Mouse (Mus musculus): ENCODE measurements around the gene Tm9sf3. TPM values are rescaled to one million over a fixed set of nuclear protein-coding genes. Genes with fewer than 3 reads are reported as not detected.

The Tm9sf3 gene
- polyA plus RNA-seq, 1 experiment from 2014 or later, result 93.0 TPM

DNA sequence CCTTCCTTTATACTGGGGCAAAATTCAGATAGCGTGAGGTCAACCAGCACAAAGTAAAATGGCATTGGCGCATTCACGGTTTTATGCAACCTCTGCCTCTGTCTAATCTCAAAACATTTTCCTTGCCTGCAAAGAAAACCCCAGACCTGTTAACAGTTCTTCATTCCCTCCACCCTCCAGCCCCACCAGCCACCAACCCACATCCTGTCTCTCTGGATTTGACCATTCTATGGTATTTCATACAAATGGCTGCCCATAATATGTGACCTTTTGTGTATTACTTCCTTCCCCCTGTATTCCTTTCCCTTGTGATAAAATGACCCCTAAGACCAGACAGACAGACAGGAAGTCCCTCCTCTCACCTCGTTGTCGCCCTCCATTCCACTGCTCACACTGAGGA is 18.9 kb upstream of the Tm9sf3 start:
- H3K27ac ChIP-seq, result no peak overlapping the region
- peak overlapping the region; percentile 4; the same call in 1 of the 2 replicates for H3K4me2 ChIP-seq
- no peak overlapping the region for H3K9ac ChIP-seq
- H3K36me3 ChIP-seq, result no peaks in the 10 kb centered on the region
- peaks cover 11% of the 10 kb centered on the region; the same call in 1 of the 2 replicates for H3K27me3 ChIP-seq (replicated peaks)
- no peak overlapping the region for H3K4me3 ChIP-seq
- H3K9me3 ChIP-seq (replicated peaks), result no peaks in the 10 kb centered on the region
- ATAC-seq, result no peak
- WGBS (ENCODE audit: insufficient replicate concordance), result 37% methylated on average over 5 of the region's 5 CpGs
- H3K4me1 ChIP-seq, result no peaks in the 10 kb centered on the region; the same call in 1 of the 2 replicates

DNA sequence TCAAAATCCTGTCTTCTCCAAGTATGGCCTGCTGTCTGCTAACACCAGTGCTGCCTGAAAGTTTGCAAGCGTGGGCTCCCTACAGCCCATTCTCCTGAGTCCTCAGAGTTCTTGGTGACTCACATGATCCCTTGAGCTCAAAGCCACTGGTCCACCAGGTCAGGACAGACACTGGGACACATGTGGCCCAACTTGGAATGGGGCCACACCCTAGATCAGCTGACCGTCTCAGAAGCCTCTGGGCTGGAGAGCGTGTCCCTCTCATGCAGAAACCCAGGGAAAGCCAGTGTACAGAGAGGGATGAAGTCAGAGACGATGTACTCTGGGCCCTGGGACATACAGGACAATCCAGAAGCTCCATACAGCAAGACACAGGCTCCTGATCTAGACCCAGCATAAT is 18.4 kb upstream of the Tm9sf3 start:
- Histone ChIP-seq H3K9me3 (replicated peaks) (no peaks in the 10 kb centered on the region), H3K4me2 (no peak overlapping the region), H3K4me3 (no peak overlapping the region), H3K27me3 (replicated peaks) (peaks cover 11% of the 10 kb centered on the region; the same call in 1 of the 2 replicates), H3K27ac (no peak overlapping the region), H3K9ac (no peak overlapping the region), H3K36me3 (no peaks in the 10 kb centered on the region), H3K4me1 (no peaks in the 10 kb centered on the region; the same call in 1 of the 2 replicates)
- 66% methylated on average over 4 of the region's 4 CpGs for WGBS (ENCODE audit: insufficient replicate concordance)
- ATAC-seq, result no peak

DNA sequence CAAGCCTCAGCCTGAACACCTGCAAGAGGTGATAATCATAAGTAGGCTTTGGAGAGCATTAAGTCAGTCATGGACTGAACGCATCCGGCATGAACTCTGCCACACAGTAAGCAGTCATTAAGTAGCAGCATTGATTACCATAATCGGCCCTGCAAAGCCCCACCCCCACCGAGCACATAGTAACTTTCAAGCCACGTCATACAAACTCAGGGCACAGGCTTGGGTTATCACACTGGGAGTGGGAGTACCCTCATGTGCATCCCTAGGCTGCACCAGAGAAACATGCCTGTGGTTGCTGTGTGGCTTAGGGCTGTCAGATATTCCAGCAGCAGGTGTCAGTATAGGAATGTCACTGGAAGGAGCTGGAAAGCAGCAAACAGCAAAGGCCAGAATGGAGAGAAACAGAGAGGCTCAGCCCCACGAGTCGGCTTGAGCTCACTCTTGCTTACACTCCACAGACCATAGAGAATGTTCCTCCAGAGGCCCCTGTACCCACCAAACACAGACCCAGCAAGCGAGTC is 16.0 kb upstream of the Tm9sf3 start:
- no peaks in the 10 kb centered on the region for H3K36me3 ChIP-seq
- peaks cover 7% of the 10 kb centered on the region; the same call in 1 of the 2 replicates for H3K27me3 ChIP-seq (replicated peaks)
- ATAC-seq, result no peak
- no peak overlapping the region for H3K4me2 ChIP-seq
- 65% methylated on average over 8 of the region's 8 CpGs for WGBS (ENCODE audit: insufficient replicate concordance)
- no peaks in the 10 kb centered on the region; the same call in 1 of the 2 replicates for H3K4me1 ChIP-seq
- no peak overlapping the region for H3K9ac ChIP-seq
- no peak overlapping the region for H3K27ac ChIP-seq
- H3K4me3 ChIP-seq, result no peak overlapping the region
- H3K9me3 ChIP-seq (replicated peaks), result no peaks in the 10 kb centered on the region

DNA sequence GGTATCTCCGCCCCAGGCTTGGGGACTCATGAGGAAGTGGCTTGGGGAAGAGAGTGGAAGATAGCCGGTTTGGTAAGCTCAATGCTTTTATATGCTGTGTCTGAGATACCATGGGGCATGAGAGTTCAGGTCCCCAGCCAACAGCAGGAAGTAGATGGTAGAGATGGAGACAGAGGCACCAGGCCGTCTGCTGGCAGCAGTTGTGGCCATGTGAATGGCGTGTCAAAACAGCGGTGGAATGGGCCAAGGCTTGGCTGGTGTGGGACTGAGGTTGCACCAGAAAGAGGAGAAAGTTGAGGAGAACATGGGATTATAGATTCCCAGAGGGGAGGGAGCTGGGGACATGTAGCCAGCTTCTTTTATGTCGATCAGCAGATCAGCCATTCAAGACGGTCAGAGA is 14.8 kb upstream of the Tm9sf3 start:
- no peaks in the 10 kb centered on the region for H3K36me3 ChIP-seq
- no peaks in the 10 kb centered on the region for H3K4me1 ChIP-seq
- ATAC-seq, result no peak
- H3K27ac ChIP-seq, result no peak overlapping the region
- no peak overlapping the region for H3K4me3 ChIP-seq
- H3K9me3 ChIP-seq (replicated peaks), result no peaks in the 10 kb centered on the region
- no peak overlapping the region for H3K4me2 ChIP-seq
- no peak overlapping the region for H3K9ac ChIP-seq
- WGBS (ENCODE audit: insufficient replicate concordance), result 59% methylated on average over 7 of the region's 7 CpGs
- H3K27me3 ChIP-seq (replicated peaks), result no peaks in the 10 kb centered on the region; the same call in 1 of the 2 replicates

DNA sequence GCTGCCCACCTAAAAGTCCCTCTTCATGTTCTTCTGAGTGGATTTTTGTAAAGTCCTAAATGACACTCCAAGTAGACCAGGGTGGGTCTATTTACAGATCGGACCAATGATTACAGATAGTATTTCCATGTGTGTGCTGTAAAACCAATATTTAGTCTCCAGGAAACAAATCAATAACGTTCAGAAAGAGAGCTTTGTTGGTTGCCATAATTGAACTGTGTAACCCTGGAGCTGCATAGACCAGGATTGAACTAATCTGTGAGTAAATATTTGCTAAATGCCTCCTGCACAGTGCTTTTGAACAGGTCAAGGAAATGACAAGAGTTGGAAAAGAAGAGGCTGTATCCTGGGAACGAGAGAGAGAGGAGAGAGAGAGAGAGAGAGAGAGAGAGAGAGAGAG is 11.8 kb upstream of the Tm9sf3 start:
- no peak overlapping the region for H3K9ac ChIP-seq
- no peak overlapping the region for H3K4me3 ChIP-seq
- no peaks in the 10 kb centered on the region for H3K9me3 ChIP-seq (replicated peaks)
- ATAC-seq, result no peak
- H3K27me3 ChIP-seq (replicated peaks), result peaks cover 7% of the 10 kb centered on the region; the same call in 1 of the 2 replicates
- H3K27ac ChIP-seq, result no peak overlapping the region
- no peaks in the 10 kb centered on the region for H3K36me3 ChIP-seq
- WGBS (ENCODE audit: insufficient replicate concordance), result 59% methylated on average over 3 of the region's 3 CpGs
- no peaks in the 10 kb centered on the region for H3K4me1 ChIP-seq
- H3K4me2 ChIP-seq, result no peak overlapping the region

DNA sequence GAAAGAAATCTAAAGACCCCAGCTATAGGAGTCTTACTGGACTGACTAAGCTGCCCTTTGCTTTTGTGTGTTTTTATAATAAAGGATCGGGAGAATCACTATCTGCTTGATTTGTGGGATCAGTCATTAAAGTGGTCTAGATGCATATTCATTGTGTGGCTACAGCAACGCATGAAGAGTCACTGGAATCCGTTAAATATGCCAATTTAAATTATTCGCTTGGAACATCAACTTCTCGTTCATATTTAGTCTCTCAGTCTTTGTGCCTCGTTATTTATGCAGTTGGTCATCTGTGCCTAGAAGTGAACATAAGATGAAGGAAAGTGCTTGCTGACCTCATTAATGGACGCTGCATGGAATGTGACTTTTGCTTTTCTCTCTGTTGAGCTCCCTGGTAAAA is 7.1 kb upstream of the Tm9sf3 start:
- no peak for ATAC-seq

DNA sequence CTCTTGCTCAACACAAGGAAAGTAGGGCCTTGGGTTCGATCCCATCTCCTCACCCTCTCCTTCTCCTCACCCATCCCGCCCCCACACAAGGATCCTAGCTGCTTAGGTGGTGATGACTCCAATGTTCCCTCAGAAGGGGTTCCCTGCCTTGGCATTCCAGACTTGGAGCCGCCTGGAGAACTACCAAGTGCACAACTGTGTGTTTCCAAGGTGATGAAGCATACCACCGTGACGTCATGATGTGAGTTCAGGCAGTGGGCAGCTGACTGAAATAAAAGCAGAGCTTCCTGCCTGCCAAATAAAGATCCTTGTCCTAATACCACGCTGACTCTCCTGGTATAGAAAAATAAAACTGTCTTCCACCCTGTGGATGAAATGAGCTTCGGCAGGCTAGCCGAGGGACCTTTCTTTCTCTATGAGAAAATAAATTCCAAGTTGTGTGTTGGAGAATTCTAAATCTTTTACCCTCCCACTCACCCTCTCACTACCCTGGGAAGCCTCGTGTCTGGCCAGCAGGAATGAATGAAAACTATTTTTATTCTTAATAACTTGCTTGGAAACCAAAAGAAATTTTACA is 6.4 kb upstream of the Tm9sf3 start:
- ATAC-seq, result no peak
- H3K4me2 ChIP-seq, result no peak overlapping the region
- no peak overlapping the region for H3K4me3 ChIP-seq
- H3K9me3 ChIP-seq (replicated peaks), result no peaks in the 10 kb centered on the region
- no peaks in the 10 kb centered on the region for H3K4me1 ChIP-seq
- WGBS (ENCODE audit: insufficient replicate concordance), result 64% methylated on average over 9 of the region's 9 CpGs
- H3K36me3 ChIP-seq, result no peaks in the 10 kb centered on the region
- H3K27me3 ChIP-seq (replicated peaks), result 0 out of 2 replicates have a peak, but pooled peaks cover 7% of the 10 kb centered on the region
- H3K27ac ChIP-seq, result no peak overlapping the region
- no peak overlapping the region for H3K9ac ChIP-seq

More for the DNA sequence above, 7.1 kb upstream of the Tm9sf3 start:
- no peaks in the 10 kb centered on the region for H3K36me3 ChIP-seq
- WGBS (ENCODE audit: insufficient replicate concordance), result 67% methylated on average over 7 of the region's 7 CpGs
- no peaks in the 10 kb centered on the region for H3K9me3 ChIP-seq (replicated peaks)
- H3K4me3 ChIP-seq, result no peak overlapping the region
- no peak overlapping the region for H3K27ac ChIP-seq
- H3K4me1 ChIP-seq, result no peaks in the 10 kb centered on the region
- H3K27me3 ChIP-seq (replicated peaks), result 0 out of 2 replicates have a peak, but pooled peaks cover 7% of the 10 kb centered on the region
- H3K4me2 ChIP-seq, result no peak overlapping the region
- H3K9ac ChIP-seq, result no peak overlapping the region

DNA sequence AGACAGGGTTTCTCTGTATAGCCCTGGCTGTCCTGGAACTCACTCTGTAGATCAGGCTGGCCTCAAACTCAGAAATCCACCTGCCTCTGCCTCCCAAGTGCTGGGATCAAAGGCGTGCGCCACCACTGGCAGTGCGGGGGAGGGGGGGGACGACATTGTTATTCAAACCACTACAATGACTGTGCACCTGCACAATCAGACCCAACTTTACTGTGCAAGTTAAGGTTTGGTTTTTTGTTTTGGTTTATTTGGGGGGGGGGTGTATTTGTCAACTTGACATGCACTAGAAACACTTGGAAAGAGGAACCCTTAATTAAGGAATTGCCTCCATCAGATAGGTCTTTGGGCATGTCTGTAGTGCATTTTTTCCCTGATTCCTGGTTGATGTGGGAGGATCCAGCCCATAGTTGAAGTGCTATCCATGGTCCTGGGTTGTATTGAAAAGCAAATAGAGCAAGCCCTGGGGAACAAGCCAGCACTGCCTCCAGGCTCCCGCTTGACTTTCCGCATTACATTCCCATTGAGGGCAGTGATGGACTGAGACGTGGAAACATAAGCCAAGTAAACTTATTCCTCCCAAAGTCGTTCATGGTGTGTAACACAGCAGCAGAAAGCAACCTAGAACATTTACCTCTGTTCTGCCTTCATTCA is 2.6 kb upstream of the Tm9sf3 start:
- Histone ChIP-seq H3K4me1 (peaks cover 22% of the 10 kb centered on the region), H3K9ac (no peak overlapping the region), H3K4me3 (no peak overlapping the region), H3K4me2 (no peak overlapping the region), H3K27me3 (replicated peaks) (no peaks in the 10 kb centered on the region), H3K36me3 (no peaks in the 10 kb centered on the region), H3K27ac (no peak overlapping the region), H3K9me3 (replicated peaks) (no peaks in the 10 kb centered on the region)
- ATAC-seq, result no peak
- WGBS (ENCODE audit: insufficient replicate concordance), result 51% methylated on average over 8 of the region's 8 CpGs

DNA sequence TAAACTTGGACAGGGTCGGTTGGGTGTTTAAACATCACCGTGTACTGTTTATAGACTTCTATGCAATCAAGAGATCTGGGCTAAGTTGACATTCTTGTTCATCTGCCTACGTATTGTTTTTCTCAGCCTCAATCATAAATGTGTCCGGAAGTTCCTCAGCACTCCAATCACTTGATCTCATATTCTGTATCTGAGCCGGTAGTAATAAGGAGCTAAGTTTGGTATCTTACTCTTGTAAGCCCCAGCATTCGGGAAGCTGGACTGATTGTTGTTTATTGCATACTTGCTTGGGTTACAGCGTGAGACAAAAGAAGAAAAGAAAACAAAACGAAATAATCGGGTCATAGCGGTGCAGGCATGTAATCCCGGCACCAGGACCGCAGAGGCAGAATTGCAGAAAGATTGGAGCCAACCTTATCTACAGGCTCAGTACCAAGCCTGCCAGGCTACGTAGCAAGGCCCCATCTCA is 568 bp upstream of the Tm9sf3 start:
- Histone ChIP-seq H3K4me1 (peaks cover 42% of the 10 kb centered on the region), H3K4me3 (peak overlapping the region; percentile 99), H3K9me3 (replicated peaks) (no peaks in the 10 kb centered on the region), H3K27ac (peak overlapping the region; percentile 97), H3K4me2 (peak overlapping the region; percentile 85), H3K9ac (peak overlapping the region; percentile 96), H3K27me3 (replicated peaks) (no peaks in the 10 kb centered on the region), H3K36me3 (peaks cover 4% of the 10 kb centered on the region; the same call in 1 of the 2 replicates)
- 20% methylated on average over 13 of the region's 13 CpGs for WGBS (ENCODE audit: insufficient replicate concordance)
- ATAC-seq, result peak; percentile 2; the same call in 1 of the 2 replicates

DNA sequence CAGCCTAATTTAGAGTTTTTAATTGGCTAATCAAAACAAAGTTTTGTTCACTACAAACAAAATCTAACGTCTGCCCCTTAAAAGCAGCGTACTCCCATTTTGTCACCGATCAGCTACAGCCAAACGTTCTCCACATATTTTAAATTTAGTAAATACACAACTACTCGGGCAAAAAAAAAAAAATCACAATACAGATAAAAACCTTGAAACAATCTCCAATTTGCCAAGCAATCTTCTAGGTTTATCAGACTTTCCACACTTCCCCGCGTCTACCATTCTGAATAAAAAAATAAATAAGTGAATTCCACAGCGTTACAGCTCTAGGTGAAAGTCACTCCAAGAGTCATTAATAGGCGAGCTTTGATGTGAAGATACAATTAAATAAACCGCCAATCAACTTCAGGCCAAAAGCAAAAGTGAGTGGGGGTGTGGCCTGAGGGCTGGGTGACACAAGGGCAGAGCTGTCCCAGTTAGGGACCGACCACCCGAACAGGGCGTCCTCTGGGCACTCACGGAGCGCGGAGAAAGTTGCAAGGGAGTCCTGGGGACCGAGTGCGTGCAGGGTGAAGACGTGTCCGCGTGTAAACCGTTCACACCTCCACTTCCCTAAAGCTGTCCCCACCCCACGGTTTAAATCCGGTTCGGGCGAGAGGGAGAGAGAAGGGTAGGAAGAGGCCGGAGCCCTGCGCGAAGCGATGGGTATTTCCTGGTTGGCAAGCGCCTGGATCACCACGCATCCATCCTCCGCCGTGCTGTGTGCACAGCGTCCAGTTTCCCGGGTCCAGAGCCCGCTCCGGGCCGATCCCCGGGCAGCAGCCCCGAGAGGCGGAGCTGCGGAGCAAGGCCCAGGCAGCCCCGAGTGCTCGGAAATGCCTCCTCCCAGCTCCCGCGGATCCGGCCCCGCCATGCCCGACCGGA is 826 bp downstream of the Tm9sf3 start:
- H3K4me2 ChIP-seq, result peak overlapping the region; percentile 85
- peak overlapping the region; percentile 97 for H3K27ac ChIP-seq
- H3K9me3 ChIP-seq (replicated peaks), result no peaks in the 10 kb centered on the region
- H3K27me3 ChIP-seq (replicated peaks), result no peaks in the 10 kb centered on the region
- peak overlapping the region; percentile 99 for H3K4me3 ChIP-seq
- 4% methylated on average over 51 of the region's 51 CpGs for WGBS (ENCODE audit: insufficient replicate concordance)
- peaks cover 54% of the 10 kb centered on the region for H3K4me1 ChIP-seq
- H3K9ac ChIP-seq, result peak overlapping the region; percentile 96
- H3K36me3 ChIP-seq, result peaks cover 4% of the 10 kb centered on the region; the same call in 1 of the 2 replicates
- peak; percentile 84 for ATAC-seq

DNA sequence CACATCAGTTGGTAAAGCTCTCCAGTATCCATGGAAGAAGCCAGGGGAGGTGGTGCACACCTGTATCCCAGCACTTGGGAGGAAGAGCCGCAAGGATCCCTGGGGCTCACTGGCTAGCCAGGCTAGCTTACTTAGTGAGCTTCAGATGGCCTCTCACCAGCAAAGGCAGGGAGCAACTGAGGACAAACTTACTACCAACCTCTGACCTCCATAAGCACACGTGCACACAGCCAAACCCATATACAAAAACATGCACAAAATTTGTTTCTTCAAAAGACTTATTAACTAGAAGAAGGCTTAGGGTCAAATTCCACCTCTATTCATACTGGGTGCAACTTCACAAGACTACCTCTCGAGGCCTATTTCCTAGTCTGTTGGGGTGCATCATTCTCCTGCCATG is 3.1 kb downstream of the Tm9sf3 start:
- no peak overlapping the region for H3K4me3 ChIP-seq
- peaks cover 55% of the 10 kb centered on the region for H3K4me1 ChIP-seq
- H3K36me3 ChIP-seq, result peaks cover 4% of the 10 kb centered on the region; the same call in 1 of the 2 replicates
- no peak for ATAC-seq
- WGBS (ENCODE audit: insufficient replicate concordance), result 84% methylated on average over 3 of the region's 3 CpGs
- no peaks in the 10 kb centered on the region for H3K9me3 ChIP-seq (replicated peaks)
- no peak overlapping the region for H3K4me2 ChIP-seq
- H3K27me3 ChIP-seq (replicated peaks), result no peaks in the 10 kb centered on the region
- no peak overlapping the region for H3K9ac ChIP-seq
- no peak overlapping the region for H3K27ac ChIP-seq
